Mouse (Mus musculus): ENCODE measurements at regions not wholly inside any gene's neighbourhood (a gene's known extent, or its start where the extent isn't known, plus 50 kb on each side); places are given as distances from the start of the nearest gene placed in this dataset.

DNA sequence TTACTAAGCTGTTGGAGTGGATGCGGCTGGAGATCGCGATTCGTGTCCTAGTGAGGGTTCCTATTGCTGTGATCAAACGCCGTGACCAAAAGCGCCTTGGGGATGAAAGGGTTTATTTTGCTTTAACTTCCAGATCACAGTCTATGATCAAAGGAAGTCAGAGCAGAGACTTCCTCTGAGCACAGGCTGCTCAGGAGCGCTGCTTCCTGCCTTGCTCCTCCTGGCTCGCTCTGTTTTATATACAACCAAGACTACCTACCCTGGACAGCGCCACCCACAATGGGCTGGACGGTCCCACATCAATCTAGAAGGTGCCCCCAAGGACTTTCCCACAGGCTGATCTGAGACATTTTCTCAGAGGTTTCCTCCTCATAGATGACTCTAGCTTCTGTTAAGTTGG is 126.6 kb upstream of the Dlk1 start:
- TF ChIP-seq ZNF384 (IDR thresholded peaks at IDR 0.05; ENCODE audit: low read depth, low read length) (no peak), ZC3H11A (IDR thresholded peaks at IDR 0.05; ENCODE audit: borderline replicate concordance, low read depth, low read length) (no peak), HCFC1 (IDR thresholded peaks at IDR 0.05; ENCODE audit: borderline replicate concordance, insufficient read depth, low read length) (no peak)

Measured in ES-E14 (cell line).